Mouse (Mus musculus) ZHBTc4 (cell line): ENCODE data around the gene Hspa2.

Source experiments
- DNase-seq: peaks from one replicate; pipeline ENCODE4 v3.0.0-alpha.2; 2011; ENCODE audit warnings: low read depth, low spot score

Gene Hspa2

GRCm38 (mm10) chr12:76377726-76378125 is 26.2 kb upstream of the Hspa2 start:
- peak; percentile 56 for DNase-seq

- no peak for DNase-seq
These were observed 25.4 kb upstream of the Hspa2 start for GRCm38 (mm10) chr12:76378556-76378955.

GRCm38 (mm10) chr12:76380151-76380550 is 23.8 kb upstream of the Hspa2 start:
- DNase-seq = peak; percentile 52

- no peak for DNase-seq
These were observed 18.6 kb upstream of the Hspa2 start for GRCm38 (mm10) chr12:76385342-76385741.

GRCm38 (mm10) chr12:76388794-76389193 is 15.2 kb upstream of the Hspa2 start:
- DNase-seq = no peak

- DNase-seq = no peak
These were observed 12.2 kb upstream of the Hspa2 start for GRCm38 (mm10) chr12:76391595-76392271.

- no peak for DNase-seq
These were observed 11.0 kb upstream of the Hspa2 start for GRCm38 (mm10) chr12:76392979-76393378.

- no peak for DNase-seq
These were observed 6.7 kb upstream of the Hspa2 start for GRCm38 (mm10) chr12:76397281-76397680.

- DNase-seq = peak; percentile 70
These were observed 2.3 kb upstream of the Hspa2 start for GRCm38 (mm10) chr12:76401674-76402073.

- peak; percentile 61 for DNase-seq
These were observed 738 bp upstream of the Hspa2 start for GRCm38 (mm10) chr12:76402991-76403885.

- peak; percentile 43 for DNase-seq
These were observed 833 bp downstream of the Hspa2 start for GRCm38 (mm10) chr12:76404836-76405182.

GRCm38 (mm10) chr12:76405183-76405970 is 1.4 kb downstream of the Hspa2 start:
- peak; percentile 60 for DNase-seq

- peak; percentile 34 for DNase-seq
These were observed 2.0 kb downstream of the Hspa2 start for GRCm38 (mm10) chr12:76405971-76406370.

GRCm38 (mm10) chr12:76407184-76407583 is 3.2 kb downstream of the Hspa2 start:
- DNase-seq = no peak

GRCm38 (mm10) chr12:76409166-76409565 is 5.2 kb downstream of the Hspa2 start:
- no peak for DNase-seq

- no peak for DNase-seq
These were observed 11.5 kb downstream of the Hspa2 start for GRCm38 (mm10) chr12:76415383-76416010.

- DNase-seq = peak; percentile 20
These were observed 13.5 kb downstream of the Hspa2 start, which contains the start of gene Ppp1r36 for GRCm38 (mm10) chr12:76417433-76417854. TSS of gene Ppp1r36 (plus strand) at chr12:76417538.

- peak; percentile 50 for DNase-seq
These were observed 14.4 kb downstream of the Hspa2 start for GRCm38 (mm10) chr12:76418346-76418745.

- no peak for DNase-seq
These were observed 21.3 kb downstream of the Hspa2 start for GRCm38 (mm10) chr12:76425256-76425655.

GRCm38 (mm10) chr12:76427546-76427945 is 23.6 kb downstream of the Hspa2 start:
- DNase-seq = no peak

GRCm38 (mm10) chr12:76430879-76431406 is 27.0 kb downstream of the Hspa2 start:
- DNase-seq = no peak
